ENCODE assay signal across 8 mouse cellular contexts in genomic region chrX:136820250-136820649, GRCm38 (mm10). TPM values are rescaled to one million over a fixed set of nuclear protein-coding genes. Genes with fewer than 3 reads are reported as not detected.
A peak's percentile ranks its signal among the peaks of the same experiment; 100 is the strongest.
DNase-seq lines count a peak whose midpoint lies in the region; ATAC-seq and TF ChIP-seq lines count a peak whose summit lies in the region.

No protein-coding gene starts in this region.

- no peaks in the 10 kb centered on the region for H3K36me3 ChIP-seq in kidney, postnatal 0 days (ENCODE audit: insufficient read depth, low read length)
- no peaks in the 10 kb centered on the region for H3K36me3 ChIP-seq in liver, embryonic 11.5 days (ENCODE audit: control insufficient read depth, insufficient read depth, low read length)
- no peaks in the 10 kb centered on the region for H3K36me3 ChIP-seq in neural tube, embryonic 13.5 days
- H3K36me3 ChIP-seq in testis, adult 2 months (ENCODE audit: control insufficient read depth, insufficient read depth, low read length), result no peaks in the 10 kb centered on the region

- WGBS in kidney, postnatal 0 days, result 15% methylated on average over 1 of the region's 1 CpGs
- 6% methylated on average over 1 of the region's 1 CpGs for WGBS in liver, embryonic 11.5 days
- WGBS in neural tube, embryonic 13.5 days, result 23% methylated on average over 1 of the region's 1 CpGs

- peak; percentile 64 for DNase-seq in 416B (ENCODE audit: low read depth)
- peak; percentile 62 for DNase-seq in gastrocnemius, postnatal 10 days
- peak; percentile 73 for DNase-seq in kidney, postnatal 0 days (ENCODE audit: low spot score)
- peak; percentile 34 for DNase-seq in liver, embryonic 11.5 days (ENCODE audit: low spot score)

- ATAC-seq in activated CD4-positive, CD25-positive, alpha-beta regulatory T cell, adult 4 months, result peak; percentile 59
- ATAC-seq in common myeloid progenitor, adult 5-6 weeks (replicated peaks; ENCODE audit: low read depth, poor library complexity, severe bottlenecking), result peak; percentile 98
- ATAC-seq in kidney, postnatal 0 days (replicated peaks; ENCODE audit: low FRiP score, low read depth), result 0 out of 2 replicates have a peak, but pooled peaks have one; percentile 49
- ATAC-seq in liver, embryonic 11.5 days (replicated peaks; ENCODE audit: low FRiP score), result 0 out of 2 replicates have a peak, but pooled peaks have one; percentile 41
- ATAC-seq in neural tube, embryonic 13.5 days (ENCODE audit: low read depth), result peak; percentile 84; the same call in 1 of the 2 replicates

- no peak for TF ChIP-seq POLR2A in testis, adult 2 months (IDR thresholded peaks at IDR 0.05; ENCODE audit: control insufficient read depth, low read depth, low read length)

- H3K9me3 ChIP-seq in kidney, postnatal 0 days (replicated peaks; ENCODE audit: low read length), result no peaks in the 10 kb centered on the region
- H3K9me3 ChIP-seq in liver, embryonic 11.5 days (ENCODE audit: control insufficient read depth, low read length), result no peaks in the 10 kb centered on the region
- H3K9me3 ChIP-seq in neural tube, embryonic 13.5 days, result no peaks in the 10 kb centered on the region

- peak; percentile 85 for TF ChIP-seq CTCF in kidney, postnatal 0 days (IDR thresholded peaks at IDR 0.05; ENCODE audit: low read depth)
- peak; percentile 51; the same call in 1 of the 2 replicates for TF ChIP-seq CTCF in testis, adult 2 months (IDR thresholded peaks at IDR 0.05; ENCODE audit: control insufficient read depth, insufficient read depth, insufficient replicate concordance, low read depth, low read length)

- H3K4me2 ChIP-seq in kidney, postnatal 0 days (ENCODE audit: low read length), result no peak overlapping the region
- H3K4me2 ChIP-seq in liver, embryonic 11.5 days, result no peak overlapping the region
- H3K4me2 ChIP-seq in neural tube, embryonic 13.5 days, result no peak overlapping the region

- H3K27me3 ChIP-seq in kidney, postnatal 0 days (ENCODE audit: insufficient read depth, low read length), result no peaks in the 10 kb centered on the region
- H3K27me3 ChIP-seq in liver, embryonic 11.5 days (replicated peaks; ENCODE audit: control insufficient read depth, insufficient read depth, low read length), result no peaks in the 10 kb centered on the region; the same call in 1 of the 2 replicates
- no peaks in the 10 kb centered on the region for H3K27me3 ChIP-seq in neural tube, embryonic 13.5 days
- no peaks in the 10 kb centered on the region for H3K27me3 ChIP-seq in testis, adult 2 months (ENCODE audit: control insufficient read depth, insufficient read depth, low read length)

- H3K4me3 ChIP-seq in kidney, postnatal 0 days (replicated peaks; ENCODE audit: low read depth, low read length), result no peak overlapping the region
- no peak overlapping the region for H3K4me3 ChIP-seq in liver, embryonic 11.5 days (ENCODE audit: low read depth, low read length)
- H3K4me3 ChIP-seq in neural tube, embryonic 13.5 days, result no peak overlapping the region
- H3K4me3 ChIP-seq in testis, adult 2 months (ENCODE audit: control insufficient read depth, low read depth, low read length), result no peak overlapping the region

- no peak overlapping the region for H3K9ac ChIP-seq in kidney, postnatal 0 days (ENCODE audit: low read depth, low read length)
- no peak overlapping the region for H3K9ac ChIP-seq in liver, embryonic 11.5 days (ENCODE audit: low read depth, low read length)
- no peak overlapping the region for H3K9ac ChIP-seq in neural tube, embryonic 13.5 days

- no peak overlapping the region for H3K27ac ChIP-seq in kidney, postnatal 0 days
- H3K27ac ChIP-seq in liver, embryonic 11.5 days (ENCODE audit: low read depth, low read length), result no peak overlapping the region
- H3K27ac ChIP-seq in neural tube, embryonic 13.5 days (replicated peaks), result no peak overlapping the region
- 0 out of 2 replicates have a peak overlapping the region, but pooled peaks have one; percentile 49 for H3K27ac ChIP-seq in testis, adult 2 months (ENCODE audit: control insufficient read depth, insufficient read depth, low read depth, low read length)

- no peaks in the 10 kb centered on the region for H3K4me1 ChIP-seq in kidney, postnatal 0 days (replicated peaks; ENCODE audit: insufficient read depth, low read length)
- no peaks in the 10 kb centered on the region for H3K4me1 ChIP-seq in liver, embryonic 11.5 days (replicated peaks; ENCODE audit: control insufficient read depth, insufficient read depth, low read length)
- H3K4me1 ChIP-seq in neural tube, embryonic 13.5 days (replicated peaks), result no peaks in the 10 kb centered on the region
- peaks cover 2% of the 10 kb centered on the region; the same call in 1 of the 2 replicates for H3K4me1 ChIP-seq in testis, adult 2 months (ENCODE audit: control insufficient read depth, insufficient read depth, low read length)

RNA-seq across cellular contexts. Expression of gene Plp1, which starts 2.2 kb away (rescaled TPM):
- 1 to 10 TPM; 1.3 to 1.6 TPM for polyA plus RNA-seq in activated CD4-positive, CD25-positive, alpha-beta regulatory T cell, adult 4 months (2017; shearing (Covaris generic))
- 0.53 and 0.69 TPM in 2 replicates for total RNA-seq in common myeloid progenitor, adult 5-6 weeks (2017)
- 10 to 100 TPM; 15.0 to 17.0 TPM for total RNA-seq in gastrocnemius, postnatal 10 days (2021)
- polyA plus RNA-seq in kidney, postnatal 0 days (2015; fragmentation: Nextera tagmentation; extraction: Ambion mirVana), result 1.6 TPM in 2 replicates
- 7.2 and 7.7 TPM in 2 replicates for polyA plus RNA-seq in liver, embryonic 11.5 days (2014; fragmentation: Nextera tagmentation; extraction: Ambion mirVana)
- 33.6 and 36.5 TPM in 2 replicates for polyA plus RNA-seq in neural tube, embryonic 13.5 days (2015; fragmentation: Nextera tagmentation; extraction: Ambion mirVana)
- 10.6 and 15.6 TPM in 2 replicates for polyA plus RNA-seq in testis, adult 2 months (2012; rRNA removed)

RNA-seq across cellular contexts. Expression of gene Glra4, which starts 40.3 kb away (rescaled TPM):
- polyA plus RNA-seq in activated CD4-positive, CD25-positive, alpha-beta regulatory T cell, adult 4 months (2017; shearing (Covaris generic)), result not detected
- 0.09 TPM in 1 of 2 replicates, not detected in the other for total RNA-seq in common myeloid progenitor, adult 5-6 weeks (2017)
- total RNA-seq in gastrocnemius, postnatal 10 days (2021), result not detected
- polyA plus RNA-seq in kidney, postnatal 0 days (2015; fragmentation: Nextera tagmentation; extraction: Ambion mirVana), result not detected in 2 replicates
- polyA plus RNA-seq in liver, embryonic 11.5 days (2014; fragmentation: Nextera tagmentation; extraction: Ambion mirVana), result 0.15 TPM in 1 of 2 replicates, not detected in the other
- 0.13 and 0.17 TPM in 2 replicates for polyA plus RNA-seq in neural tube, embryonic 13.5 days (2015; fragmentation: Nextera tagmentation; extraction: Ambion mirVana)
- 0.05 TPM in 1 of 2 replicates, not detected in the other for polyA plus RNA-seq in testis, adult 2 months (2012; rRNA removed)

RNA-seq across cellular contexts. Expression of gene Rab9b, which starts 48.3 kb away (rescaled TPM):
- under 1 TPM in 1 of 2 experiments, not detected in 1; 0.08 TPM for polyA plus RNA-seq in activated CD4-positive, CD25-positive, alpha-beta regulatory T cell, adult 4 months (2017; shearing (Covaris generic))
- not detected in 2 replicates for total RNA-seq in common myeloid progenitor, adult 5-6 weeks (2017)
- under 1 TPM; 0.25 to 0.42 TPM for total RNA-seq in gastrocnemius, postnatal 10 days (2021)
- 0.04 and 0.06 TPM in 2 replicates for polyA plus RNA-seq in kidney, postnatal 0 days (2015; fragmentation: Nextera tagmentation; extraction: Ambion mirVana)
- not detected in 2 replicates for polyA plus RNA-seq in liver, embryonic 11.5 days (2014; fragmentation: Nextera tagmentation; extraction: Ambion mirVana)
- polyA plus RNA-seq in neural tube, embryonic 13.5 days (2015; fragmentation: Nextera tagmentation; extraction: Ambion mirVana), result 16.9 and 17.5 TPM in 2 replicates
- polyA plus RNA-seq in testis, adult 2 months (2012; rRNA removed), result 0.23 and 0.43 TPM in 2 replicates

Comparison
In these comparisons a context has a peak if more than half of its experiments do, and no peak if none do; other contexts are left out.
1. ATAC-seq: peak in every context shown above with its lines; median percentile 98 in common myeloid progenitor, adult 5-6 weeks; 84 in neural tube, embryonic 13.5 days; 59 in activated CD4-positive, CD25-positive, alpha-beta regulatory T cell, adult 4 months; 49 in kidney, postnatal 0 days; 41 in liver, embryonic 11.5 days.
2. RNA of gene Rab9b, which starts 48.3 kb away (polyA plus RNA-seq): 16.9 to 17.5 TPM in neural tube, embryonic 13.5 days; 0.23 to 0.43 TPM in testis, adult 2 months, 0.08 TPM in activated CD4-positive, CD25-positive, alpha-beta regulatory T cell, adult 4 months, 0.04 to 0.06 TPM in kidney, postnatal 0 days and not detected in liver, embryonic 11.5 days; every median in the first group is over 10 times any median in the second.
3. Peak in every context shown above with its lines, with median percentiles within 50 percentile points of each other: DNase-seq.